Mouse (Mus musculus): ENCODE results near the gene Kirrel3.

GRCm38 (mm10) chr9:34912996-34913395 lies 427.3 kb downstream of the Kirrel3 start:
- TF ChIP-seq TAL1 (IDR thresholded peaks at IDR 0.05; ENCODE audit: low read length): no peak
- TF ChIP-seq GATA1 (IDR thresholded peaks at IDR 0.05; ENCODE audit: low read length): no peak
